Mouse (Mus musculus) kidney, postnatal 4 days (tissue): ENCODE data around the gene Cenpv.
A peak's percentile ranks its signal among the peaks of the same experiment; 100 is the strongest.
"Not testable (repeated sequence)": the region's sequence is repeated elsewhere in the genome, so short reads cannot be mapped to it uniquely, and the experiment has no call there.

Experiments
- DNase-seq, 2 experiments: peaks; one replicate each; pipeline ENCODE4 v3.0.0; 2021; ENCODE audit warnings: mixed read lengths in 2 of 2

Gene Cenpv

GRCm38 (mm10) chr11:62553186-62553585 lies 14.1 kb upstream of the Cenpv start:
- DNase-seq: no peak

DNA sequence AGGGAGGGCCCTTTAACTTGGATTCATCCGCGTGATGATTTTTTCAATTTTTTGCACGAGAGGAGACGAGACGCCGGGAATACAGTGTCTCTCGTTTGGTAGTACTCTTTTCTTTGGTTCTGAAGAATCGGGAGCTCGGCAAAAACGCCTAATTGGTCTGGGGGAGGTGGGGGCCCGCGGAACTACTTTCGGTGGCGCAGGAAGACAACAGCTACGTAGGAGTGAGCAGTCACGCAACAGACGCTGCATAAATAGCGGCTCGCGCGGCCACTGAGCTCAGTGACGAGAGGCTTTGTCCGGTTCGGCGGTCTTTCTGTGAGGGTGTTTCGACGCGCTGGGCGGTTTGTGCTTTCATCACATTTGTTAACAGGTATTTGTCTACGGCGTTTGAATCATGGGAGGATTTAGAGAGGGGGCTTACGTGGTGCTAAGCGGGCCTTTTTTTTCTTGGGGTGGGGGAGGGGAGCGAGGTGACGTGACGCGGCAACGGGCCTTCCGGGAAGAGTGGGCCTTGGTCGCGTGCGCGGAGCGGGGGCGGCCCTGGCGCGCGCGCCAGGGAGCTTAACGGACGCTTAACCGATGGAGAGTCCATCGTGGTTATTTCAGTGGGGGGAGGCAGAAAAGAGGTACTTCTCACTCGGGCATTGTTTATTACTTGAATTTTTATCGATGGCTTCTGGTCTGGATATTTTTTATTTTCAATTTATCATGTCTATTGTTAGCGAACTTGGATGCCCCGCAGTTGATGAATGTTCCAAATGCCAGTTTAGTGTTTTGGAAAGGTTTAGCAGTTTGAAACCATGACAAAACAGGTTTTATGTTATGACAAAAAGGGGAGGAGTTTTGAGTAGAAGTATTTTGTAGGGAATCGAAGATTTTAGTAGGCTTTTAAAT lies 12.4 kb upstream of the Cenpv start:
- DNase-seq: peak; percentile 95 to 97

- DNase-seq: peak; percentile 99 to 100
Measured at GRCm38 (mm10) chr11:62550727-62551225, 11.7 kb upstream of the Cenpv start, which contains the start of gene Ubb. Gene Ubb, plus strand, starts transcription at chr11:62551171.

DNA sequence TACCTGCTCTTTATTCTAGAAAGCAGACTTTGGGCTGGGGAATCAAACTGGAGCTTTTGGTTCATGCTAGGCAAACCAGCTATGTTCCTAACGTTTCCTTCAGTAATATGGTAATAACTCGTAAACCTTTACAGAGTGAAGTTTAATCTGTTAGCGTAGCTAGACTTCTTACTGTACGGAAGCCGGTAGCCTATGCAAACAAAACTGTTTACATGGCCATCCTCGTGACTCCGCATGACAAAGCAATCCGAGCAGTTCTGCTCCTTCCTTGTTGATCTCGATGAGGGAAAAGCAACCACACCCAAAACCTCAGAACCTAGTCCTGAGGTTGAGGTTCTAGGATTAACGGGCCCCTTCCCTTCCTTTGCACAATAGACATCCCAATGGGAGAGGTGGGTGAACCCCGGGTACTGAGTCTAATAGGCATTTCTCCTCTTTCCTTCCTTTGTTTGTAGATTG lies 11.2 kb upstream of the Cenpv start:
- DNase-seq: peak; percentile 54 to 70

DNA sequence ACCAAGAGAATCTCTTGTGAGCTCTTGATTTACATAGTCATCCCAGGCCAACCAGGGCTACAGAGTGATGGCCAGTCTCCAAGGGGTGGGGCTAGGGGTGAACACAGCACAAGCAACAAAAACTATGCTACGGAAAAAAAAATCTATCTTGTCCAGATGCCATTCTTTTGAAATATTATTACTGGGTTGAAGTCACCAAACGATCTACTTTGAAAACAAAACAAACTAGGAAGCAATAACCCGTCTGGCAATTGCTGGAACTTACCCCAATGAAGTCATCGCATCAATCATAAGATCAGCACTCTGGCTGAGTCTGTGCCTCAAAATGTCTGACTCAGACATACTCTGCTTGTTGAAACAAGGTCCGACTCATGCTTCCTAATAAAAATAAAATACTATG lies 10.7 kb upstream of the Cenpv start:
- peak; percentile 76 to 83 for DNase-seq

GRCm38 (mm10) chr11:62543991-62544390 lies 4.9 kb upstream of the Cenpv start:
- DNase-seq: no peak

GRCm38 (mm10) chr11:62541581-62541980 lies 2.5 kb upstream of the Cenpv start:
- no peak for DNase-seq

- DNase-seq: no peak
Measured at GRCm38 (mm10) chr11:62540969-62541368, 1.9 kb upstream of the Cenpv start.

- no peak for DNase-seq
Measured at GRCm38 (mm10) chr11:62540167-62540566, 1.1 kb upstream of the Cenpv start.

DNA sequence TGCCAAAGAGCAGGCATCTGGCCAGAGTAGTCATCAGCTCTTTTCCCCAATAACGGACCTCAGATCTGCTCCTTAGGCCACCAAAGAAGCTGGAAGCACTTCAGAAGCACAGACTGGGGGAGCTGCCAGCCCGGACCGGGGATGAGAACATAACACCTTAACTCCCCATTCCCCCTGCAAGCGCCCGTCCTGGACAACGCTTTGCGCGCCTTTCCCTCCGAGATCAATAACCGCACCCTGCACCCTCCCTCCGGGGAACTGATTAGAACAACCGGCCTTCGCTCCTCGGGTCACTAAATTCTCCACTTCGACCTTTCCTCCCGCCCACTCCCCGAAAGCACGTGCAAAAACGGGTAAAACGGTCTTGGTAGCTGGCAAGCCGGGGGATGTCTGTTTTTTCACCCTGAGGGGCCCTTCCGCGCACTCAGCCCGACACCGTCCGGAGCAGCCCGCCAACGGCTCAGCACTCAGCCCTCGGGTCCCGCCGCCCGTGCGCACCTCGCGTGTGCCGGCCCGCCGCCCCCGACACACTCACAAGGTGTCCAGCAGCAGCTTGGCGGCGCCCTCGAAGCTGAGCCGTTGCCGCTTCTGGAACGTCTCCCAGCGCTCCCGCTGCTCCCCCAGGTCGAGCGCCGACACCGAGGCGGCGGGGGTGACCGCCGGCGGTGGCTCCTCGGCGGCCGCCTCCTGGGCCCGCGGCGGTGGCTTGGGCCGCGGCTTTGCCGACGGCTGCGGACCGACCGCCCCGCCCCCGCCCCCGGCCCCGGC lies 556 bp downstream of the Cenpv start:
- peak; percentile 68 to 78 for DNase-seq

DNA sequence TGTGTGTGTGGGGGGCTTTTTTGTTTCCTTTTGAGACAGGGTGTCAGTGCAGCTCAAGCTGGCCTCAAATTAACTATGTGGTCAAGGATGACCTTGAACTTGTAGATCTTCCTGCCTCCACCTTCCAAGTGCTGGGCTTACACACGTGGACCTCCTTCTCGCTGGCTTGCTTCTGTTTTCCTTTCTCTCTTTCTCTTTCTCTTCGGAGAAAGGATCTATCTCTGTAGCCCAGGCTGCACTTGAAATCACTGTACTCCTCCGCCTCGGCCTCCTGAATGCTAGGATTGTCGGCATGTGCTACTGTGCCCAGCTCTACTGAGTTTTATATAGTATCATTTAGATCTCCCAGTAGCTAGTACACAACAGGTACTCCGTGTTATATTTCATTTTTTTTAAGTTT lies 1.5 kb downstream of the Cenpv start:
- no peak for DNase-seq

DNA sequence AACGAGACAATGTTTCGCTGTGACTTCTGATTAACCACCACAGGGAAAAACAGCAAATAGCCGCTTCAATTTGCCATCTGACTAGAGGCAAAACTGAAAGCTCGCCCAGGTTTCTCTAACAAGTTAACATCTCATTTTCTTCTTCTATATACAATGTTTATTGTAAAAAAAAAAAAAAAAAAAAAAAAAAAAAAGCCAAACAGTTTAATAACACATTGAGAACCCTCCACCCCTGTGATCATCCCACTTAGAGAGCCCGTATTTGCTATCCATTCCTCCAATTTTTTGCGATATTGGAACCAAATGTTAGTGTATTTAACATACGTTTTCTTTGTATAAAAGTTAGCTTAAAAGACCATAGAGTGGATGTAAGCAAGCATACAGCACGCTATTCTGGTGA lies 2.0 kb downstream of the Cenpv start:
- no peak for DNase-seq

DNA sequence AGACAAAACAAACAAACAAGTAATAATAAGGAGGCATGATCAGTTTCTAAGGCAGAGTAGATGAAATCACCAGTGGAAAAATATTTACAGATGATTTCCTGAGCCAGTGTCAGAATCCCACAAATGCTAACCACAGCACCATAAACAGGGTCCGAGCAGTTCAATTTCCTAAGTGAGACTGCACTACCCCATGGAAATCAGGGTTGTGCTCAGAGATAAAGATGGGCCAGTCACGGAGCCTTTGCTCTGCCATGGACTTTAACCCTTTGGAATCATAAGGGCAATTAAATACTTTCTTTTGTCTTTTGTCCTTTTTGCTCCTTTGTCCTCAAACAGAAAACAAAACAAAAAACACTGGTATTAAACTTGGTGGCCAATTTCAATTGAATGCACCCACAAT lies 16.8 kb downstream of the Cenpv start:
- DNase-seq: no peak

GRCm38 (mm10) chr11:62518991-62519390 lies 20.1 kb downstream of the Cenpv start:
- DNase-seq: peak in 1 of 2 experiments; percentile 18

GRCm38 (mm10) chr11:62513311-62513710 lies 25.8 kb downstream of the Cenpv start:
- no peak for DNase-seq

DNA sequence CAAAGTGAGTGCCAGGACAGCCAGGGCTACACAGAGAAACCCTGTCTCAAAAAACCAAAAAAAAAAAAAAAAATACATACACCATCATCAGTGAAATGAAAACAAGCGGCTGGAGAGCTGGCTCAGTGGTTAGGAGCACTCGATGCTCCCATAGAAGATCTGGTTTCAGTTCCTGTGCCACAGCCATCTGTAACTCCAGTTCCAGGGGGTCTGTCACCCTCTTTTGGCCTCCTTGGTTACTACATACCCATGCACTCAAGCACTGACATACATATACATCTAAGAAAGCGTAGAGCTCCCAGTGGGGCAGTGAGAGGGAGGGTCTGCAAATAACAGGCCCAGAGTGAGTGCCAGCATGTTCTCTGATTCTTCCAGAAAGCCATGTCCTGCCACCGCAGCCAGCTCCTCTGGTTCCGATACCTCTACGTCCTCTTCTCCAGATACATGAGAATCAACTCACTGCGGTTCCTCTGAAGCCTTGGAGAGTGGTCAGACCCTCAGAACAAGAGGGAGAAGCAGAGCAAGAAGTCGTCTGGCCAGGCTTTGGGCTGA lies 26.5 kb downstream of the Cenpv start:
- DNase-seq: no peak

GRCm38 (mm10) chr11:62511444-62512202 lies 27.4 kb downstream of the Cenpv start:
- DNase-seq: peak in 1 of 2 experiments; percentile 11

DNA sequence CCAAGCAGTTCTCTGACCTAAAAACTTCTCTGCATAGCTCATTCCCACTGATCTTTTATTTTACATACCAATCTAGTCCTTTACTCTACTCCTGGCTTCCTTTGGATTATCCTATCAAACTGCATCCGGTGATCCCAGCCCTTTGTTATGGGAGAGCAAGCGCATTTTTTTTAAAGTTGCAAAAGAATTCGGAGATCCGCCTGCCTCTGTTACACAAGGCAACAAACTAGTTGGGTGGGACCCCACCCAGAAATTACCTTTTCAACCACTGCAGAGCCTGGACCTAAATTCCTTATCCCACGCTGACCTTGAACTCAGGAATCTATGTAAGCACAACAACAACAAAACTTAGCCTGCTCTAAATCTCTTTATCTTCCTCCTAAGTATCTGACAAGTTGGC lies 28.1 kb downstream of the Cenpv start:
- no peak for DNase-seq

GRCm38 (mm10) chr11:62509571-62509970 lies 29.5 kb downstream of the Cenpv start:
- no peak for DNase-seq

DNA sequence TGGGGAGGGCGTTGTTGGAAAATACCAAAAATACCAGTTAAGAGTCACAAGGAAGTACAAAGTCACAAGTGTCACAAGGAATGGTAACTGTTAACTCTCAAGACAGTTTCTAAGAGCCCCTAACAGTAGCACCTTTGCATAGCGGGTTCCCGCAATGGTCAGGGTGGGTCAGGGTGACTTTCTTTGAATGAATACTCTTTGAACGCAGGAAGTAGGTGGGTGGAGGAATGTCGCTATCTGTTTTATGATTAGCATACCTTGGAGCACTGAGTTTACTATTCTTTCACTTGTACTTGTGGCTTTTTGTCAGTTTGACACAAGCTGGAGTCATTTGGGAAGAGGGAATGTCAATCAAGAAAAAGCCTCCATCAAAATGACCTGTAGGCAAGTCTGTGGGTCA lies 30.2 kb downstream of the Cenpv start:
- DNase-seq: not testable (repeated sequence)

DNA sequence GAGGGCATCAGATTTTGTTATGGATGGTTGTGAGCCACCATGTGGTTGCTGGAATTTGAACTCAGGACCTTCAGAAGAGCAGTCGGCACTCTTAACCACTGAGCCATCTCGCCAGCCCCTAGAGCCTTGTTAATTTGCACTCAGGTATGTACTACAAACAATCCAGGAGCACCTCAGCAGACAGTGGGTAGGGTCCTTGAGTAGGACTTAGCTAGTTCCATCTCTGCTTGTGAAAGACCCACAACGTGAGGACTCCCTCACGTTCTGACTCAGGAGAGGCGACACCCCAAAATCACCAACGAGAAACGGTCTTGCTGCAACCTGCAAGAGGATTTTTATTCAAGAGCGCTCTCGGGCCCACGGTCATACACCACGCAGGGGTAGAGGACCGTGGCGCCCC lies 30.7 kb downstream of the Cenpv start:
- not testable (repeated sequence) for DNase-seq

DNA sequence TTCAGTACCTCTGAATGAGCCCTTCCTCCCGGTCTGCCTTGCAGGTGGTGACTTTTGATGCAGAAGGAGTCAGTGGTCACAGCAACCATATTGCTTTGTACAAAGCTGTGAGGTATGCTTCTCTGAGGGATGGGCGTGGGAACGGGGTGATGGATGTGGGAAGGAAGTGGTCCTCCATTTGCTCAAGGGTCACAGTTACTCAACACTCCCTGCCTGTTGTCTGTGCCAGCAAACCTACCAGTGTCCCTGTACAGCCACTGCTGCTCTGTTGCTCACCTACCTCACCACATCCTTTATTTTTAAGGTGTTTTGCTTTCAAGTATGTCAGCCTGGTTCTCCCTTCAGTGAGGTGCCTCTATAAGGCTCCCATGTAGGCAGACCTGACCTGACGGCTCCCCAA lies 31.4 kb downstream of the Cenpv start:
- no peak for DNase-seq
